Mouse (Mus musculus): ENCODE measurements around the gene Fabp3.
A peak's percentile ranks its signal among the peaks of the same experiment; 100 is the strongest.

Fabp3 gene

DNA sequence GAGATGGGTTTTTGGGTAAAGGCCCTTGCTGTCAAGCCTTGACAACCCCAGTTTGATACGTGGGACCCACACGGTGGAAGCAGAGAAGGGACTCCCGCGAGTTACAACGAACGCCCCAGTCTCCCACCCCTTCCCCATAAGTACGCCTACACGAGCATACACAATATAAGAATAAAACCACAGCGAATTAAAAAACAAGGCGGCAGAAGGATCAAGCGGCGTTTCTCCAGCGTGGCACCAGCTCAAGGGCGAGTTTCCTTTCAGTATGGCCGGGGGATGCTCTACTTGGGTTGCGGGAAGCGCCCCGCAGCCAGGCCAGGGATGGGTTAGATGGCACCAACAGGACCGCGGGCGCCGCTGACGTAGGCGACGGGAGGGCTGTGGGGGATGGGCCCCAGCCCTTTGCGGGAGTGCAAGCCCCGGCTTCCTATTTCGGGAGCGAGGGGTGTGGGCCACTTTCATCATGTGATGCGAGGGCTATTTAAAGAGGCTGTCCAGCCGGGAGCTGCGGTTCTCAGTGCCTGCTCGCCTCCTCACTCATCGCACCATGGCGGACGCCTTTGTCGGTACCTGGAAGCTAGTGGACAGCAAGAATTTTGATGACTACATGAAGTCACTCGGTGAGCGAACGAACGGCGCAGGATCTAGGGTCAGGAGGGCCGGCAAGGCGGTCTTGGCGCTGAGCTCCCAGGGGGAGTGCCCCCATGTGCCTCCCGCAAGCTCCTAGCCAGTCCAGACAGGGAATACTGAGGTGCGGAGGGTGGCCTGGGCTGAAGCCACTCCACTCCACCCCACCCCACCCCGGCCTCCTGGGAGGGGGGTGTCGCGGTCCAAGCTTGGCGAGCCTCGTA is at the start of gene Fabp3, which contains the start of gene Gm10570:
Fabp3 (plus strand) TSS at position 365 of the 851 bp plus-strand sequence.
Gm10570 (minus strand) TSS at position 444 of the 851 bp plus-strand sequence.
- DNase-seq (ENCODE audit: low spot score), result no peak

DNA sequence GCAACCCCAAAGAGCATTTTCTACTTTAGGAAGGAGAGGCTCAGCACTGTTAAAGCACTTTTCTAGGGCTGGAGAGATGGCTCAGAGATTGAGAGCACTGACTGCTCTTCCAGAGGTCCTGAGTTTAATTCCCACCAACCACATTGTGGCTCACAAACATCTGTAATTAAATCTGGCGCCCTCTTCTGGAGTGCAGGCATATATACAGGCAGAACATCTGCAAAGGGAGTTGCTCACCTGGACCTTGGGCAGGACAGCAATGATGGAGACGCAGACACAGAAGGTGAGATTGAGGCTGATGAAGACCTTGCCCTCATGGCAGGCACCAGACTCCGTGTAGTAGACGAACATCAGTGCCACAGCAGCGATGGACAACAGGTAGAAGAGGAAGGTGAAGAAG is 48.0 kb upstream of the Fabp3 start:
- no peak for DNase-seq (ENCODE audit: low spot score)

DNA sequence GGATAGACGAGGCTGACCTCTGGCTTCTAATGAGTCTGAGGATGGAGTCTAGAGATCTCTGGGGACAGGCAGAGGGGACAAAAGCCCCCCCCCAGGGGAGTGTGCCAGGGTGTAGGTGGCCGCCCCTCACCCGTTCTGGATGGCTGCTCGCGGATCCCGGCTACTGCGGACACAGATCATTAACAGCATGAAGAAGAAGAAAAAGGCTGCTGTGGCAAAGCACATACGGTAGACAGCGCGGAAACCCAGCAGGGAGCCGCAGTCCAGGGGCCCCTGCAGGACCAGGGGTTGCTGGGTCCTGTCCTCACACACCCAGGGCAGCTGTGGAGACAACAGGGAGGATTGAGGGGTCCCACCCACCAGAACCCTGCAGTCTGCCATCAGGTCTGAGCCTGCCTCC is 44.3 kb upstream of the Fabp3 start:
- no peak for DNase-seq (ENCODE audit: low spot score)

DNA sequence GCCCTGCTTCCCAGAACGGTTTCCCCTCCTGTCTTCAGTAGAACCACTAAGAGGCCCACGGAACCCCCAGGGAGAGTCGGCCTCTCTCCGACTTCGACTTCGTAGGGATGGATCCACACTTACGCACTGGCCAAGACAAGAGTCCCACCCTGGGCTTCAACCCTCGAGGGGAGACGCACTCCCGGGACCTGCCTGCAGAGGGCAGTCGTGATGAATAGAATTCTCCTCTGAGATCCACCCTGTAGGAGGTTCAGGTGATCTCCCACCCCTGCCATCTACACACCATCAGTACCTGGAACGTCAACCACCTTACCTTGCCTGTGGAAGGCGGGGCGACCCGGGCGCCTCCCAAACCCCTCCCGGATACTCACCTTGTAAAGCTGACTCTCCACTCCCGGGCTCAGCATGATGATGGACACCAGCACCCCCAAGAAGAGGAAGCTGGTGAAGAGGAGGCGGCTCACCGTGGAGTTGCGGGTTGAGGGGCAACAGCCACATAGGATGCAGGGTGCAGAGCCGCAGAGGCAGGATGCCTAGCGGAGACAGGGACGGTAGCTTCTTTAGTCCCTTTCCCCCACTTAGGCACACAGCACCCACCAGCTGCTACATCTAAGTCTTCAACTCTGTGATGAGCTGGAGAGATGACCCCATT is 43.6 kb upstream of the Fabp3 start:
- no peak for DNase-seq (ENCODE audit: low spot score)

DNA sequence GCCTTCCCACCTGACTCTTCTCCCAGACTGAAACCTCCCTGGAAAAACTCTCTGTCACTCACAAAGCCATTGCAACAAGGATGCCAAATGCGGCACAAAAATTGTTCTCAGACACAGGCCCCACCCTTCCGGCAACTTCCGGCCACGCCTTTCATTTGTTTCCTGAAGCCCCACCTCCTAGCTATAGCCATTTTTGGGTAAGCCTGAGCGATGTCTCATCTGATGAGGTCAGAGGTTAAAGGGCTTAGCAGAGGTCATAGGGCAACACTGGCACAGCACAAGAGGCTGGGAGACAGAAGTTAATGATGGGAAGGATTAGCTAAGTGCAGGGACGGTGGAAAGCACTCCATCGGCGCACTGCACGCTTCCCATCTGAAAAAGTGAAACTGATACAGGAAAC is 41.8 kb upstream of the Fabp3 start:
- DNase-seq (ENCODE audit: low spot score), result no peak

DNA sequence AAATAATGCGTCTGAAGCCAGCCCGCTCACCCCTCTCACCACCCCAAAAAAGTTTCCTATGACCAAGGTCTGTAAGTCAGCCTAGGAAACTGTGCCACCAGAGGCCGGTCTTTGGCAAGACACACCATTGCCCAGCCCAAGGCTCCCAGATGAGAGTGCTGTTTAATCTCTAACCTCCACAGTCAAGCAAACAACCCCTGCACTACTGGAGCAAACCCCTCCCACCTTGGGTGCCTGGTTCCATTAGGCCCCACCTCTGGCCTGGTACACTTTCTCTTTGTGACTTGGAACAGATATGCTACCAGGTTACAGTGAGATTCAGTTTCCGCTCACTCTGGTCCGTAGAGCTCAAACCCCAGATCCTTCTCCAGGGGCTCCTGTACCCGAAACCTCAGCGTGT is 41.3 kb upstream of the Fabp3 start:
- DNase-seq (ENCODE audit: low spot score), result peak; percentile 10

DNA sequence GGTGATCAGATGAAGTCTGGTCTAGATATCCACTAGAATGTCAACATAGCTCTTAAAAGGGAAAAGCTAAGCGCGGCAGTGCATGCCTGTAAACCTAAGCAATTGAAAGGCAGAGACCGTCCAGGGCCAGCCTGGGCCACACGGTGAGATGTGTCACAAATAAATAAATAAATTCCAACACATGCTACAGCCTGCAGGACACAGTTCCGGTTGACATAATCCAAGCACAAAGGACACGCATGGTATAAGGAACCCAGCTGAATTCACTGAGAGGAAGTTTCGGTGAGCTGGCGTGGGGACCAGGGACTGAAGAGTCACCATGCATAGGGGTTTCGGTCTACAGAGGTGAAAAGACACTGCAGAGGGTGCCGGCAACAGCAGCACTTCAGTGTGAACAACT is 39.7 kb upstream of the Fabp3 start:
- DNase-seq (ENCODE audit: low spot score), result no peak

DNA sequence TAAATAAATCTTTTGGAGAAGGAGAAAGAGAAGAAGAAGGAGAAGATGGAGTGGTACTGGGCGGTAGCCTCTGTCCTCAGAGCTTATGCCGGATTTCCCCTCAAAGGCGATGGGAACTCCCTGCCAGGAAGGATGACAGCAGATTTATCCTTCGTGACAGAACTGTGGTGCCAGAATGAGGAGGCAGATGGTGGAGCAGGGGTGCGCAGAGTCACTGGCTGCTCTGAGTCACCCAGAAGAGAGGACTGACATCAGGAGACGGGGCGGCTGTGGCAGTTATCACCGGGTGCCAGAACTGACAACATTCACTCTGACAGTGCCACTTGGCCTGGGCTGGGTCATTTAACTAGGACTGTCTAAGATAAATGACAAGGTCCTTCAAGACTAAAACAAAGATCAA is 38.3 kb upstream of the Fabp3 start:
- no peak for DNase-seq (ENCODE audit: low spot score)

DNA sequence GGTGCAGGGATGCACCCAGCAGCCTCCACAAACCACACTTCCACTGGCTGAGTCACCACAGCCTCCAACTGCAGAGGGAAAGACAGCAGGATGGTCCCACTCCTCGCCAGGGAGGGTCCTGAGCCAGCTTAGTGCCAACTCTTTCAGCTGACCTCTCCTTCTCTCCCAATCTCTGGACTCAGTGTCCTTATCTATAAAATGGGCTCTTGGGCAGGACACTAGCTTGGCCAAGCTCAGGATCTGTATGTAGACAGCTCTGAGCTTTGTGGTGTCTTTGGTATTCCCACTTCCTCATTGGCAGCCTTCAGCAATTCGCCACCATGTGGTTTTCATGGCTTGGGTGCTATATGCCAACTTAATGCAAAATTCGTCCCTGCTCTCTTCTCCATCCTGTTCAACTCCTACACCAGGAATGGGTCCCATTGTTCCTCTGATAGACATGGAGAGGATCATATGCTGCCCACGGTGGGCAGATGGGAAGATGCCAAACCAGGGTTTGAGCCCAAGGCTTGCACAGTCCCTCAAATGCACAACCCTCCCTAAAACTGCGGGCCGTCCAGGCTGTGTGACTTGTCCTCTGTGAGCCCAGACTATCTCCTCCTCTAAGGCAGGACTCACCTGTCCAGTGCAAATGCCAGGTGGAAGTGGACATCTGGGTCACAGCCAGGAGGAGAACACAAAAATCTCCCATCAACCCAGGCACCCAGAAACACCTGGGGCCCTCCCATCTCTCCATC is 37.6 kb upstream of the Fabp3 start:
- DNase-seq (ENCODE audit: low spot score), result no peak

DNA sequence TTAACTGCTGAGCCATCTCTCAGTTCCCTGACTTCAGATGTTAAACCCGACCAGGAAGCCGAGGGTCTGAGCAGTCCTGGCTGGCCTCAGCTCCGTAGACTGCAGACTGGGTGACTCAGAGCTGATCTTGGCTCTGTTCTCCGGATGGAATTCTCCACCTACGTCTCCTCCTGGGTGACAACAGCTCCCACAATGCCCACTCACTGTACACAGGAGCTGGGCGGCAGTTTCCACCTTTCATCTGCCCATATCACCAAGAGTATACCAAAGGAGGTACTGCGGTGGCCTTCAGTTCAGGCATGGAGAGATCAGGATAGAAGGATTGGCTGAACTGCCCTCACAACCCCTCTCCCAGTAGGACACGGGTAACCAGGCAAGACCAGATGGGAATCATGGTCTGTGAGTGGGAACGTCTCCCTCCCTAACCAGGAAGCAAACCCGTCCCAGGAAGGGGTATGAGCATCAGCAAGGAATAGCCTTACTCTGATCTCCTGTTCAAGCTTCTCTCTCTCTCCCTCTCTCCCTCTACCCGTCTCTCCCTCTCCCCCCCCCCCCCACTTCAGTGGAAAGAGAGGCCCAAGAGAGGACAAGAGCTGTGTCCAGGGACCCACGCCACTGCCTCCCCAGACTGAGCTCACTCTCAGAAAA is 34.6 kb upstream of the Fabp3 start:
- no peak for DNase-seq (ENCODE audit: low spot score)

DNA sequence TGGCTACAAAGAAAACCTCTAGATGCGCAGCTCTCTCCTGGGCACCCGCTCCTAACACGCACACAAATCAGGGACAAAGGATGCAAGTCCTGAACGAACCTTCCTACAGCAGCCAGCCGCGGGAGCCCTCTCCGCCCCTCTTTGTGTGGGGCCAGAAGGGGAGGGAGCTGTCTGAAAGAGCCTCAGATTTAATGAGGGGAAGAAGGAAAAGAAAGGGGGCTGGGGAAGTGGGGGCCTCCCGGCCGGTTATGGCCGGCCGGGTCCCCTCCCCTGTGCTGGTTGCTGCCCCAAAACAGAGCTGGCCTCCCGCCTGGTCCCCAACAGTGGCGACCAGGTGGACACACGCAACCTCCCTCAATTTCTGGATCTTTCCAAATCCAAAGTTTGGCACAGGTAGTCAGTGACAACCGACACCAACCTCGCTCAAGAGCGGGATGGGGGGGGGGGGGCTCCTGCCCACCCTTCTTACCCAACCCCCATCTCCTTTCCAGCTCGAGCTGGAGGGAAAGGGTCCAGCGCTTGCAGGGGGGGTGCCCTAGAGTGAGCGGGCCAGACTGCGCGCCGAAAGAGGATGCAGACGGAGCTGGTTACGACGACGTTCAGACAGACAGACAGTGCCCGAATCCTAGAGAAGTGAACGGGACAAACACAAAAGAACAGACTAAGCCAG is 33.9 kb upstream of the Fabp3 start:
- no peak for DNase-seq (ENCODE audit: low spot score)

DNA sequence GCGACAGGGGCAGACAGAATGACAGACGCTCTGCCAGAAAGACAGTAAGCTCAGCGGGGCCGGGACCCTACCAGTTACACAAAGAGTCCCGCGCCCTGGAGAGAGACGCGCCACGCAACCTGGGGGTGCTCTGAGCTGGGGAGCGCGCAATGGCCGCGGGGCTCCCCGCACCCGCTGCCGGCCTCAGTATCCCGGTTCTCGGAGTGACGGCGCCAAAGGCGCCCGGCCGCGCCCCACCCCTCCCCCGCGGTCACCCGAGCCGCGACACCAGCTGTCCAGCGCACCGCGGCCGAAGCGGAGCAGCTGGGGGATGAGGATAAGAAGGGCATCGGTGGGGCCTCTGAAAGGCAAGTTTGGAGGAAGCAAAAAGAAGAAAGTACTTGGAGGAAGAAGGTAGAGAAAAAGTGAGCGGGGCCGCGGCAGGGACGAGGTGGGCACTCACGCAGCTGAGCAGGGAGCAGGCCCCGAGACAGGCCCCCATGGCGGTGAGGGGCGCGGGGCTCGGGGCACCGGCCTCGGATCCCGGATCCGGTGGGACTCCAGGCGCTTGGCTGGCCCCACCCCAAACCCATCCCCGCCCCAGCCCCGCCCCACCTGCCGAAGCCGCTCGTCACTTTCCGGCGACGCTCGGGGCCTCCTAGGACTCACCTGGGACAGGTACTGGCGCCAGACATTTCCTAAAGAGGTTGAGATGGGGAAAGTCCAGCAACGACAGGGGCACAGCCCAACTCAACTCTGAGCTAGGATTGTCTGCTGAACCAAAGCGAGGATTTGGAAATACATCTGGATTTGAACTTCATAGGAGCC is 33.2 kb upstream of the Fabp3 start:
- no peak for DNase-seq (ENCODE audit: low spot score)

DNA sequence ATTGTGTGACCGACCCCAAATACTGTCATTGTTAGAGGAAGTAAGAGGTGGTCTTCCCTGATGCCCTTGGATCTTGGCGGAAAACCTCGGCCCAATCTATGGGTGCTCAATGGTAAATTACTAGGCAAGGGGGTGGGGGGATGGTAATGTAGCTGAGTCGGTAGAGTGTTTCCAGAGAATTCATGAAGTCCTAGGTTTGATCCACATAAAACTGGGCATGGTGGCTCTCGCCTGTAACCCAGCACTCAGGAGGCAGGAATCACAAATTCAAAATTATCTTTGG is 32.6 kb upstream of the Fabp3 start:
- DNase-seq (ENCODE audit: low spot score), result no peak

DNA sequence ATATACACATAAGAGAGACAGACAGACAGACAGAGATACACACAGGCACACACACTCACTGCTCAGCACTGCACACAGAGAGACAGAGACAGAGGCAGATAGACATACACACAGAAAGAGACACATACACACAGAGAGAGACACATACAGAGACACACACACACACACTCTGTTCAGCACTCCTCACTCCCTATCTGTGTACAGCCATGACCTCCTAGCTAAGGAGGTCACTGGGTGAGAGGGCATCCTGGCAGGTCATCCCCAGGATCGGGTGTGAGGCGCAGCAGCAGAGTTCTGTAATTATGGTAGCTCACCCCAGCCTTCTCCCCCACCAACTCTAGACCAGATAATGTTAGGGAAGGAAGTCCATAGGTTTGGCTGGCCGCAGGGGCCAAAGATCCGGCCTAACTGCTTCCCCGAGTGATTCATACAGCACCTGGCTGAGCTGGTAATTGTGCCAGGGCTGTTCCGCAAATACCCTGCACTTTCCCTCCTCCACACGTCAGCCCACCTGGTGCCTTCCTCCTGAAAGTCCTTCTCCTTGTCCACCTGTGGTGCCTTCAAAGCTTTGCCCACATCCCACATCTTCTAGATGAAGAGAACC is 31.7 kb upstream of the Fabp3 start:
- no peak for DNase-seq (ENCODE audit: low spot score)

DNA sequence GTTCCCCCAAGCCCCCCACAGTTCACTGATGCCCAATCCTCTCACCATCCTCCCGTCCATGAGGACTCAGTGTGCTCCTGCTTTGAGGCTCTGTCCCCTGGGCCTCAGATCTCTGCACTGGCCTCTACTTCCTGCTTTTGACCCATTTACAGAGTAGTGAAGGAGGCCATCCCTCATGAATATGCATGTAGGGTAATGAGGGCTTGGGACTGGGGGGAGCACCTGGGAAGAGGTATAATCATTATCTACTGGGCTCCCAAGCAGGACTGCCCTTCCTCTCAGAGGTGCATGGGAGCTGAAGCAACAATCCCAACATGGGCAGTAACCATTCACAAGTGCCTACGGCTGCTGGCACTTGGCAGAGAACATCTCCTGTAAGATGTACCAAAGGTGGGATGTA is 29.3 kb upstream of the Fabp3 start, which contains the start of gene Serinc2:
Serinc2 (minus strand) TSS at position 101 of the 400 bp plus-strand sequence.
- DNase-seq (ENCODE audit: low spot score), result no peak

DNA sequence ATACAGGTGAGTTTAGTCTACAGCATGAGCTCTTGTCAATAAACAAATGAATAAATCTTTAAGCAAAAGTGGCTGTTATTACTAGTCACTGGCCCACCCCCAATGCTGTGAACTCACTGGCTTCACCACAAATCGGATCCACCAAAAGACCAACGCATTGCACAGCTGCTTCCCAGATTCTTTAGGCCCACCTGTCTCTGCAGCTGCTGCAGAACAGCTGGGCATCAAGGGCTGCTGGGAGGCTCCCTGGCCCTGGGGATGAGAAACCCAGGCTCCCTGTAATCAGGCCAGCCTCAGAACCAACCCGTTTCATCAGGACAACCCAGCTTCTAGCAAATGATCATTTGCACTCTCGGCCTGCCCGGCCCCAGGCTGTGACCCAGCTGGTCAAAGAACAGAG is 25.5 kb upstream of the Fabp3 start:
- no peak for DNase-seq (ENCODE audit: low spot score)

DNA sequence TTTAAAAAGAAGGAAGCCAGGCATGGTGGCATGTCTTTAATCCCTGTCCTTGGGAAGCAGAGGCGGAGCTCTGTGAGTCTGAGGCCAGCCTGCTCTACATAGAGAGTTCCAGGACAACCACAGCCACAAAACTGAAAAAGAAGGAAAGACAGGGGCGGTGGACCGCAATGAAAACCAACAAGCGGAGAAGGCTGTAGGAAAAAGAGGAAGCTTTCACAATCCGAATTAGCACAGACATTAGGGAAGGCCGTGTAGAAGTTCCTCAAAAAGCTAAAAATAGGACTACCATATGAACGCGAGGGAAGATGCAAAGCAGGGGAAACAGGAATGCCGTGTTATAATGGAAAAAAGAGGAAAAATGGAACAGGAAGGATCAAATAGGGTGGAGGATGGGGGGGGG is 24.6 kb upstream of the Fabp3 start:
- DNase-seq (ENCODE audit: low spot score), result no peak

DNA sequence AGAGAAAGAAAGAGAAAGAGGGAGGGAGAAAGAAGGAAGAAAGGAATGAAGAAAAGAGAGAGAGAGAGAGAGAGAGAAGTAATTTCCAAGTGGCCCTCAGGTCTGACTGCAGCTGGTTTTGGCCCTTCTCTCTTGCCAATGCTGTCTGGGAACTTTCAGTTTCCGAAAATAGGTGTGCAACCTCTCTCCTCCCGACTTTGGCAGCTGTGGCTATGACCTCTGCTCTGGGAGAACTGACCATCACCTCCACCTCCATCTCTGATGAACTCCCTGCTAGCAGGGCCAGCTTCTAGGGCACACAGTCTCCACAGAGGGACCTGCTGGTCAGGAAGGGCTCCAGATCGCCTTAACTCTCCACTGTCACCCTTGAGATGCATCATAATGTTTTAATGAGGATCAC is 21.9 kb upstream of the Fabp3 start:
- DNase-seq (ENCODE audit: low spot score), result no peak

DNA sequence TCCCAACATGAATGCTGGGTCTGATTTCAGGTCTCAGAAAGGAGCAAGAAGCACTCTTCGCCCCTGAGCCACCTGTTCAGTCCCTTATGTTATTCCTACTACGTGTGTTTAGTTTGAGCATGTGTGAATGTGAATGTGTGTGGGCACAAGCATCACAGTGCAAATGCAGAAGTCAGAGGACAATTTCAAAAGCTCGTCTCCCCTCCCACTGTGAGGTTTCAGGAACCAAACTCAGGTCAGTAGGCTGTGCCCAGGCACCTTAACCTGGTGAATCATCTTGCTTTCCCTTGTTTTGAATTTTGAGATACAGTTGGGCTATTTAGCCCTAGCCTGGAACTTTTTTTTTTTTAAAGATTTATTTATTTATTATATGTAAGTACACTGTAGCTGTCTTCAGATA is 18.6 kb upstream of the Fabp3 start:
- no peak for DNase-seq (ENCODE audit: low spot score)

DNA sequence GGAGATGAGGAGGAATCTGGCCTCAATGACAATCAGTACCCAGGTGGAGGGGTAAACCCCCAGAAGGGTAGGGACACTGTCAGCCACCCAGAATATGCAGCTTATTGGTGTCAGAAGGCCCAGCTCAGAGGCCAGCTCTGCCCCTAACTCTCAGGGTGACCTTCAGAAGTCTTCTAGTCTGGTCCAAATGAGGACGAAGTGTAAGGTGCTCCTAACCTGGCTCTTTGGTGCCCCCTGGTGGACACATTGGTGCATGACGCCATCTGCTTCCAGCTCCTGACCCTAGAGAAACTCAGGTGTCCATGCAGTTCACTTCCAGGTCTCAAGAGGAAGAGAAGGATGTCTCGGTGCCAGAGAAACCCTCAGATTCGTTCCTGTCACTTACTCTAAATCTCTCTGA is 16.1 kb upstream of the Fabp3 start:
- DNase-seq (ENCODE audit: low spot score), result no peak

DNA sequence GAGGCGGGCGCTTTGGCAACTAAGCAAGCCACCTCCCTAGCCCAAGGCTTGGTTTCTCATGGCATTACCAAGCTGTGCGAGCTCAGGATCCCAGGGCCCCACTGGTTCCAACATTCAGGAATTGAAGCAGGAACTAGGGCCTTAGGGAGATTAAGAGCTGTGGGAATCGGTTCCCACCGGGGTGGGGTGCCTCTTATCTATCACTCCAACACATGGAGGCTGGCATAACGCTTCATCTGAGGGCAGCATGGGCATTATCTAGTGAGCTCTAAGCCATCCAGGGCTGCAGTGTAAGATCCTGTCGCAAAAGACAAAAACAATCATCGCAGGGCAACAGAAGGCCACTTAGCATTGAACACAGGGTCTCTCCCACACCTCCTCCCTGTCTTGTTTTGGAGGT is 13.9 kb upstream of the Fabp3 start:
- DNase-seq (ENCODE audit: low spot score), result no peak

All from ovary, adult 18-20 months (tissue).